Mouse (Mus musculus) gastrocnemius, adult 2 months (tissue): ENCODE data around the gene Chpf. TPM values are rescaled to one million over a fixed set of nuclear protein-coding genes. Genes with fewer than 3 reads are reported as not detected.

Source experiments
- DNase-seq: peaks from one replicate; pipeline ENCODE4 v3.0.0; 2022
- H3K27ac ChIP-seq: fragments of 200-600 bp; 2 replicates; pipeline ENCODE4 v1.8.1; 2022; ENCODE audit warnings: mild to moderate bottlenecking
- H3K4me3 ChIP-seq: fragments of 200-600 bp; 2 replicates; pipeline ENCODE4 v1.8.1; 2022; ENCODE audit warnings: mild to moderate bottlenecking, moderate library complexity
- CTCF ChIP-seq: fragments of 200-600 bp; IDR thresholded peaks from 2 replicates; pipeline ENCODE4 v1.8.1; 2022; ENCODE audit warnings: antibody characterized with exemption, mild to moderate bottlenecking, moderate library complexity
- intact Hi-C: fragments of 180-260 bp; cut with DNase I; formaldehyde crosslinking; loops from one replicate; pipeline ENCODE4 v1.15.1; 2025
- total RNA-seq, 2 experiments: library from RNA; stranded (reverse); gene quantifications; 2 replicates each; pipeline ENCODE4 v1.2.3; 2021

Chpf gene
- total RNA-seq, 2 experiments from 2014 or later: 3.0 to 6.2 TPM

DNA sequence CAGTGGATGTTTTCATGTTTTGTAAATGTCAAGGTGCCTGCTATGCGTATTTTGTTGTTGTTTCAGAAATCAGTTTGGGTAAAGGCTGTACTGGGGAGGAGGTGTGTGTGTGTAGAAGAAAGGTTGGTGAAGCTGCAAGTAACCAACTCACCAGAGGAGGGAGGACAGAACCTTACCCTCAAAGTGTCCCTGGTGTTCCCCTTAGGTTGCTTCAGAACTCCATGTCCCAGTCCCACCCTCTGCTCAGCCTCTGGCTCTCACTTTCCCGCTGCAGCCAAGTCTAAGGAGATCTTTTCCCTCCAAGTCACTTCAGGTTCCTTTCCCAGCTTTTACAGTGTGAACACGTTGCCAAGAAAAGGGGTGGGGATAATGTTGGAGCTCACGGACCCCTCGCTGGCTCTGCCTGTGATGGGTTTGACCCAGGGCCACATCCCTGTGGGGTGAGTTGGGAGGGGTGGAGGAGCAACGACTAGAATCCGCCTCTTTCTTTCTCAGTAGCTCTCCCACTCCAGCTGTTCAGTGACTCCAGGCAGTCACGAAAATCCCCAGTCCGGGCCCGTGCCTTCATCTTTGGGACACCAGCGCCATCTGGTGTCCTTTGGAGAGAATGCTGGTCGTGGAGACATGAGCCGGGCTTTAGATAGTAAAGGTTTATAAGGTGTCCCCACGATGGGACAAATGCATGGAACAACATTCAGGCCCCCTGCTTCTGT, 11.7 kb downstream of the Chpf start:
- 0 out of 2 replicates have a peak overlapping the region, but pooled peaks have one; percentile 32 for H3K4me3 ChIP-seq
- DNase-seq: peak; percentile 86
- H3K27ac ChIP-seq: peak overlapping the region; percentile 49; the same call in 1 of the 2 replicates
- peak; percentile 90 for TF ChIP-seq CTCF
- intact Hi-C loops: loop anchor here (1.0 to 5.0 kb wide), 3 partner anchors 22 to 215 kb away; no protein-coding TSS in a partner anchor

DNA sequence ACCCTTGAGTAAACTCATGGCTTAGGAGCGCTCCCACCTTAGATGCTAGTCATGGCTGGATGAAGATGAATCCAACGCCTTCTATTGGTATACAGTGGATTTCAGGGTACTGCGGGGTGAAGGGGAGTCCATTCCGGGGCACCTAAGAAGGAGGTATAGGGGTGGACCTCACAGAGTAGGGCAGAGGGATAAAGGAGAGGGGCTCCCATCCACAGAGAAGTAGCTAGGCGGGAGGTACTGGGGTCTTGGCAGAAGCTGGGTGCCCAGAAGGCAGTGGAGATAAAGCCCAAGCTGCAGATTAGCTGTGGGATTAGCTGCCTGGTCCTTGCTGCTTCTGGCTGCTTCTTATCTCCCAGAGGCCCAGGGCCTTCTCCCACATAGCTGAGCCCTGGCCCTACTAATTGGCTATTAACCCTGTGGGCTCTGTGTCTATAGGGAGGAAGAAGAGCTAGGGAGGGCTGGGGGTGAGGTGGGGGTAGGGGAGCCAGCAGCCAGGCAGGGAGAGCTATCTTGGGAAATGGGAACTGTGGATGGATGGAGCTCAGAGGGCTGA, 15.4 kb downstream of the Chpf start:
- Histone ChIP-seq H3K4me3 (no peak overlapping the region), H3K27ac (no peak overlapping the region)
- DNase-seq: no peak
- intact Hi-C loops: no loop called here
- no peak for TF ChIP-seq CTCF

DNA sequence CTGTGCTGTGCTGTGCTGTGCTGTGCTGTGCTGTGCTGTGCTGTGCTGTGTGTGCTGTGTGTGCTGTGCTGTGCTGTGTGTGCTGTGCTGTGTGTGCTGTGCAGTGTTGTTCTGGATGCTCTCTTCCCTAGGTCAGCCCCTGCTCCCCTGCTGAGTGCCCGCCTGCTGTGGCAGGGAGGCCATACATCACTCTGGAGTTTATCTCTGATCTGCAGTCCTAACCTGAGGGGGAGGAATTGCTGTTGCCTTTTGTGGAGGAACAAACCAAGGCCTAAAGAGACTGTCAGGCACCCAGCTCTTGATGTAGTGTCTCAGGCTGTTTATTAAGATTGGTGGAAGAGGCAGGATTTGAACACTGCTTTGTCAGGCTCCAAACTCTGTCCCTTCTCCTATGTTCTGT, 16.5 kb downstream of the Chpf start:
- DNase-seq: no peak
- no peak overlapping the region for H3K4me3 ChIP-seq
- no peak for TF ChIP-seq CTCF
- intact Hi-C loops: no loop called here
- H3K27ac ChIP-seq: no peak overlapping the region

DNA sequence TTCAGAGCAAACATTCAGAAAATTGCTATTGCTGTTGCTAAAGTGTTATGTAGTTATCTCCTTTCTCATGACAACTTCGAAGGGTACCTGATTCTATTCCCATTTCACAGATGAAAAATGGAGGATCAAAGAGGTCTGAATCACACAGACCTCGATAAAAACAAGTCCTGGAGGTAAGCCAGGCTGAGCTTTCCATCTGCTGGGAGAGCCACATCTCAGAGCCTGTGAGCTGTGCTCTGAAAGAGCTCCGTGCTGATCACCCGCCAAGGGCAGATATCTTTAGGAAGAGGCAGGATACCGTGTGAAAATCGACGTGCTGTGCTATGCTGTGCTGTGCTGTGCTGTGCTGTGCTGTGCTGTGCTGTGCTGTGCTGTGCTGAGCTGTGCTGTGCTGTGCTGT, 18.8 kb downstream of the Chpf start:
- intact Hi-C loops: no loop called here
- no peak for DNase-seq
- no peak for TF ChIP-seq CTCF
- no peak overlapping the region for H3K4me3 ChIP-seq
- no peak overlapping the region for H3K27ac ChIP-seq

DNA sequence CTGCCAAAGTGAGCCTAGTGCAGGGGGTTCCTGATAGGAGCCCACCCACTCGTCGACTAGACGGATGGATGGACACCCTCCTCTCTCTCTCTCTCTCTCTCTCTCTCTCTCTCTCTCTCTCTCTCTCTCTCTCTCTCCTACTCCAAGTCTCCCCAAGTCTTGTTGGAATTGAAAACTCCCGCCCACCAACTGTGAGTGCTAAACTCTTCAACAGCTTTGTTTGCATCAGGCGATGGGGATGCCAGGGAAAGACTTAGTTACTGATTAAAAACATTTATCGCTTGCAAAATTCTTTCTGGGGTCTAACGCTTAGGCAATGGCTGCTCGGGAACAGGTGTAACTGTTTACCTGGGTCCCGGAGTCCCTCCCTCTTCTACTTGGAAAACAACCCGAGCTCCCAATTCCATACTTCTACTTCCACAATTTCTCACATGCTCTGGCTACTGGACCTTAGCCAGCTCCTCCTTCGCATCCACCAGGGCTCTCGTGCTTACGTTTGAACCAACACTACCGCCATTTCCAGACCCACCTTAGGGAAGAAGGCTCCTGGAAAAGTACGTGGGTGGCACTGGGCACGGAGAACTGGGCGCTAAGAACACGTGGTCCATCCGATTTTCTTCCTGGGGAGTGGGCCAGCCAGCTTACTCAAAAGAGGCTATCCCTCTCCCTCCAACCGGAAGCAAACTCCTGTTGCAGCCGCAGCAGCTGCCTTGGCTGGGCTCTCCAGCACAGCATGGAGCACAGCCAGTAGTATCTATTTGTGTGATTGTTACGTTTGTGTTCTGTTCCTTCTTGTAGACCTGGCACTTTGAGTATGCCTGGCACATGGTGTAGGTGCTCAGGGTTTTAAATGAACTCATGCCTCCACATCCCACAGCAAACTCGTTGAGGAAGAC, 20.1 kb downstream of the Chpf start:
- no peak for TF ChIP-seq CTCF
- Histone ChIP-seq H3K4me3 (peak overlapping the region; percentile 67), H3K27ac (peak overlapping the region; percentile 69)
- DNase-seq: peak; percentile 66
- intact Hi-C loops: no loop called here

GRCm38 (mm10) chr1:75458025-75458788, 20.9 kb downstream of the Chpf start:
- intact Hi-C loops: no loop called here
- peak overlapping the region; percentile 67 for H3K4me3 ChIP-seq
- H3K27ac ChIP-seq: peak overlapping the region; percentile 69; the same call in 1 of the 2 replicates
- DNase-seq: peak; percentile 72
- TF ChIP-seq CTCF: peak; percentile 3; the same call in 1 of the 2 replicates

DNA sequence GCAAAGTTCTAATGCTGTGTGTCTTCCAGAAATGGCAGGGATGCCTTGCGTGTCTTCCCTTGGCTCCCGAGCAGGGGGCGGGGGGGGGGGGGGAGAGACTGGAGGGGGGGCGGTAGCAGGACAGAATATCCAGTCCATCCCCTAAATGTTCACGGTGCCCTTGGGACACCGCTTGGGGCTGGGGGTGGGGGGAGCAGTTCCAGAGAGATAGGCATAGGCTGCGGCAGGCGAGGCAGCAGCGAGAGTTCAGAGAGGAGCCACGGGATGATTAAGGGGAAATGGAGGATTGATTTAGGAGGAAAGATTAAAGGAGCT, 21.4 kb downstream of the Chpf start:
- TF ChIP-seq CTCF: no peak
- no peak for DNase-seq
- intact Hi-C loops: no loop called here
- Histone ChIP-seq H3K4me3 (no peak overlapping the region), H3K27ac (no peak overlapping the region)

DNA sequence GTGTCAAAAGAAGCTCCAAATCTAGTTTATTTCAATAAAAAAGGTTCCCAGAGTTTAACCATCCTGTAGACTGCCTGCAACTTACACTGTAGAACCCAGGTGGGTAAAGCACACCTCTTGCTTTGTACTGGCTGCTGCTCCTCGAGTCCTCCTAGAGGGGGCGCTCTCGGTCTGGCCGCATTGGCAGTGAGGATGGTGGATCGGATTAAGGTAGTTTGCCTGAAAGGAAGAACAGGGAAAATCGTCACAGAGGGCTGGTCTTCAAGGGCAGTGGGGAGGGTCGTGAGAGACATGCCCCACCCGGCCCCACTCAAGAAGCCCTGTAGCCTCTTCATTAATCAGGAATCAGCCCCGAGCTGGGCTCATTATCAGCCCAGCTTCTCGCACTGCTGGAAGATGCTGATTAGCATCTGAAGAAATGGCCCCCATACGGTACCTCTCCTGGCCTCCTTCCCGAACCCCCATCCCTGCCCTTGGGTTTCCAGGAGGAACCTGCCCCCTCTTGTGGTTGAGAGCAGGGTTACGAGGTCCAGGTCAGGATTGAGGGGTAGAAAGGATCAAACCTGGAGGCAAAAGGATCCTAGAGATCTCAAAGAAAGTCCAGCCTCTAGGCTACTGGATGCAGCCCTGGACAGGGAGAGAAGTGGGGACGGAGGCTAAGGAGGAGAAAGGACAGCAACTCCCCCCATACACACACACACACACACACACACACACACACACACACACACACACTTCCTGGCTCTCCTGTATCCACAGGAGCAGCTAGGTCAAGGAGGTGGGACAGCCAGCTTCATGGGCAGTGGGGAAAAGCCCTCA, 22.2 kb downstream of the Chpf start:
- H3K27ac ChIP-seq: no peak overlapping the region
- intact Hi-C loops: no loop called here
- H3K4me3 ChIP-seq: no peak overlapping the region
- DNase-seq: no peak
- peak; percentile 47 for TF ChIP-seq CTCF

DNA sequence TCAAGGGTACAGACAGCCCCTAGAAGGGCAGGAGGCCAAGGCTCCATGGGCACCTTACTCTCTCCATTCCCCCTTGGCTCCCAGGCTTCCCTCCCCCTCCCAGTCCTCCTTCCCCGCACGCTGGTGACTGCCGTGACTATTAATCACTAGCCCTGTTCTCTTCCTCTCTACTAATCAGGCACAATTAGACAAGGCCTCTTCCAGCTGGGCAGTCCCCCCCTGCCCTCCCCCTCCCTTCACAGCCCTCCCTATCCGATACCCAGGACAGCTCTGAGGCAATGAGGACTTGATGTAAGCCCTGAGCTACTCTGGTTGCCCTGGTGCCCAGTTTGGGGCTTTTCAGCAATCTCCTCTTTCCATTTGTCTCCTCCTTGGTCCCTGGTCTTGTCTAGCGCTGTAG, 23.2 kb downstream of the Chpf start:
- Histone ChIP-seq H3K27ac (no peak overlapping the region), H3K4me3 (no peak overlapping the region)
- DNase-seq: no peak
- intact Hi-C loops: no loop called here
- no peak for TF ChIP-seq CTCF

DNA sequence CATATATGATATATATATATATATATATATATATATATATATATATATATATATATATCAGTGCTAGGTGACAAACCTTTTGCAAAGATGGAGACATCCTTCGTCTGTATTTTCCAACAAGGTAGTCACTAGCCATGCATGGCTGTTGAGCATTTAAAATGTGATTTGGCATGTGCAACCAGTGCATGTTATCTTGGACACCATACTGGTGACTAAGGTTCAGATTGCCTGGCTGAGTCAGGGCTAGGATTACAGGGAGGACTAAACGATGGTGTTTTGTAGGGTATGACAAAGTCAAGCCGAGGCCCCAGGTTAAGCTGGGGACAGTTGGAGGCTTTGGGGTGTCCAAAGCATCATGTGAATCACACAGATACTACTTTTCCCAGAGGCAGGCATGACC, 23.7 kb downstream of the Chpf start:
- no peak for TF ChIP-seq CTCF
- intact Hi-C loops: no loop called here
- DNase-seq: no peak
- Histone ChIP-seq H3K27ac (no peak overlapping the region), H3K4me3 (no peak overlapping the region)

- H3K4me3 ChIP-seq: no peak overlapping the region
- intact Hi-C loops: no loop called here
- no peak overlapping the region for H3K27ac ChIP-seq
- DNase-seq: no peak
- TF ChIP-seq CTCF: no peak
Observed at GRCm38 (mm10) chr1:75451900-75452299, 27.2 kb downstream of the Chpf start.
